Mouse (Mus musculus): ENCODE measurements at regions not wholly inside any gene's neighbourhood (a gene's known extent, or its start where the extent isn't known, plus 50 kb on each side); places are given as distances from the start of the nearest gene placed in this dataset.

DNA sequence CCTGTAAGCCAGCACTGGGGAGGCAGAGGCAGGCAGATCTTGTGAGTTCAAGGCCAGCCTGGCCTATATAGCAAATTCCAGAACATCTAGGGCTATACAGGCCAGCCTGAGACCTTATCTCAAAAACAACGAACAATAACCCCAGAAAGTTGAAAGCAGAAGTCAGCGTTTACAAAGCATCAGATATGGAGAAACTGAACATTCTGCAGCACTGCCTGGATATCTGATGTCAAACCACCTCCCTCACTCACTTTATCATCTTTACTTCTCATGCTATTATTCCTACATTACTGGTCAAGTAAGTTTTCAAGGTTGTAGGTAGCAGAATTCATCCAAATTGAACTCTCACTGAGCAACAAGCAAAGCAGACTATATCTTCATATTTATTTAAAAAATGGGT is 135.0 kb downstream of the Zfp706 start:
- H3K36me3 ChIP-seq, result no peaks in the 10 kb centered on the region
- no peak for ATAC-seq (ENCODE audit: low FRiP score, low read depth)
- WGBS, result 84% methylated on average over 2 of the region's 2 CpGs
- H3K4me1 ChIP-seq, result peaks cover 16% of the 10 kb centered on the region
- H3K4me2 ChIP-seq (replicated peaks), result no peak overlapping the region
- H3K27ac ChIP-seq (replicated peaks), result no peak overlapping the region
- no peaks in the 10 kb centered on the region for H3K9me3 ChIP-seq
- no peaks in the 10 kb centered on the region for H3K27me3 ChIP-seq
- H3K9ac ChIP-seq (replicated peaks), result no peak overlapping the region
- no peak overlapping the region for H3K4me3 ChIP-seq

DNA sequence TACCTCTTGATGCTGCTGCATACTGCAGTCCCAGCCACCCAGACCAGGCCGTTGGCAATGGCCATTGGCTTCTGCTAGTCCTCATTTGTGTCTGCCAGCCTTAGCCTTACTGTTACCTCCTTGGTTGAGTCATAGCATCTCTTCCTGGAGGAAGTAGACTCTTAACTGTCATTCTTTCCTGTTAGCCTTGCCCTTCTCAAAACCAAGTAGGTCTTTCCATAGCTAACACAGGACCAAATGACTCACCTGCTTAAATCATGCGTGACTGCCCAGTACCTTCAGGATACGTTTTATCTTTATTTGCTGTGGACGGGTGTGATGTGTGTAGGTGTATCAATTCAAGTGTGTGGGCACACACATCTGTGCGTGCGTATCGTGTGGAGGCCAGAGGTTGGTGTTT is 136.9 kb downstream of the Zfp706 start:
- WGBS, result 91% methylated on average over 7 of the region's 7 CpGs
- H3K9ac ChIP-seq (replicated peaks), result no peak overlapping the region
- no peak overlapping the region for H3K4me3 ChIP-seq
- H3K4me2 ChIP-seq (replicated peaks), result no peak overlapping the region
- H3K36me3 ChIP-seq, result no peaks in the 10 kb centered on the region
- no peaks in the 10 kb centered on the region for H3K27me3 ChIP-seq
- no peaks in the 10 kb centered on the region for H3K9me3 ChIP-seq
- ATAC-seq (ENCODE audit: low FRiP score, low read depth), result no peak
- peaks cover 16% of the 10 kb centered on the region for H3K4me1 ChIP-seq
- H3K27ac ChIP-seq (replicated peaks), result no peak overlapping the region

DNA sequence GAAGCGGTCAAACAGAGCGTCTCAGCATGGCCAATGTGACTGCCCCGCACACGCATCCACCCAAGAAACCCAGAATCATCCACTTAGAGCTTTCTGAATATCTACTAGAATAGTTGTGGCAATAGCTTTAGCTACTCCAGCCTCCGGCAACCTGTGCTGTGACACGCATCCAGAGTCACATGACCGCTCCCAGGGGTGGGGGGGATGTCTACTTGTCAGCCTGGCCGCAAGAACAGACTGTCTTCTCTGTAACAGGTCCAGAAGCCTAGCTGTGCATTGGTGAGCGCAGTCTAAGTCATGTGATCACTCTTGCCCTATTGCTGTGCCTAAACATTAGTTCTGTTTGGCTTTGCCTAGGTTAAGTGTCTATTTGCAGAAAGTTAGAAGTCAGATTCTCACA is 137.5 kb downstream of the Zfp706 start:
- Histone ChIP-seq H3K9ac (replicated peaks) (no peak overlapping the region), H3K4me3 (no peak overlapping the region), H3K4me2 (replicated peaks) (no peak overlapping the region), H3K27me3 (no peaks in the 10 kb centered on the region), H3K4me1 (peaks cover 16% of the 10 kb centered on the region), H3K27ac (replicated peaks) (no peak overlapping the region), H3K36me3 (no peaks in the 10 kb centered on the region), H3K9me3 (no peaks in the 10 kb centered on the region)
- ATAC-seq (ENCODE audit: low FRiP score, low read depth), result no peak
- 89% methylated on average over 9 of the region's 9 CpGs for WGBS

DNA sequence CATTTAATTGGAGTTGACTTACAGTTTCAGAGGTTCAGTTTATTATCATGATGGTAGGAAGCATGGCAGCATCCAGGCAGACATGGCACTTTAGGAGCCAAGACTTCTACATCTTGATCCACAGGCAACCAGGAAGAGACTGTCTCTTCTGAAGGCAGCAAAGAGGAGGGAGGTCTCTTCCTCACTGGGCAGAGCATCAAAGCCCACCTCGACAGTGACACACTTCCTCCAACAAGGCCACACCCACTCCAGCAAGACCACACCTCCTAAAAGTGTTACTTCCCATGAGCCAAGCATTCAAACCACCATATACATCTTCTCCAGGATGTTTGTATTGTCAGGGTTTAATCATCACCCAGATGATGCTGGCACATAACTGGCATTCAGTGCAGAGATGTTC is 141.5 kb downstream of the Zfp706 start:
- Histone ChIP-seq H3K9ac (replicated peaks) (no peak overlapping the region), H3K27ac (replicated peaks) (no peak overlapping the region), H3K4me3 (no peak overlapping the region), H3K4me2 (replicated peaks) (no peak overlapping the region), H3K27me3 (no peaks in the 10 kb centered on the region), H3K9me3 (peaks cover 7% of the 10 kb centered on the region; the same call in 1 of the 2 replicates), H3K4me1 (no peaks in the 10 kb centered on the region), H3K36me3 (no peaks in the 10 kb centered on the region)
- ATAC-seq (ENCODE audit: low FRiP score, low read depth), result no peak
- 55% methylated on average over 1 of the region's 1 CpGs for WGBS

DNA sequence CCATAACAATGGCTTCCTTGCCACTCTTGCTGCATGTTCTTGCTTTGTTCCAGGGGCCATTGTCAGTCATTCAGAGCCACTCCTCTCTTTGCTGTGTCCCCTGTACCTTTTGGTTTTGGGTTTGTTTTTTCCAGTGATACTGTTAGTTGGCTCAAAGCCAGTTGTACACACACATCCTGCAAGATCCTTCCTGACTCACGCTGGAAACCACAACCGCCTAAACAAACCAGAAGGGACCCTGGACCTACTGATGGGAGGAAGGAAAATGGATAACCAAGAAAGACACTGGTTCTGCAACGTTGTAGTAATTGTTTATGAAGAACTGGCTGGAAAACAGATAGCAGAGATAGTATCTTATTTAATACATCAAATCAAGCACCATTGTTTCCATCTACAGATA is 142.2 kb downstream of the Zfp706 start:
- no peaks in the 10 kb centered on the region for H3K27me3 ChIP-seq
- H3K36me3 ChIP-seq, result no peaks in the 10 kb centered on the region
- no peak overlapping the region for H3K27ac ChIP-seq (replicated peaks)
- no peak overlapping the region for H3K4me2 ChIP-seq (replicated peaks)
- peaks cover 7% of the 10 kb centered on the region; the same call in 1 of the 2 replicates for H3K9me3 ChIP-seq
- no peaks in the 10 kb centered on the region for H3K4me1 ChIP-seq
- ATAC-seq (ENCODE audit: low FRiP score, low read depth), result no peak
- H3K9ac ChIP-seq (replicated peaks), result no peak overlapping the region
- H3K4me3 ChIP-seq, result no peak overlapping the region
- 85% methylated on average over 3 of the region's 3 CpGs for WGBS

DNA sequence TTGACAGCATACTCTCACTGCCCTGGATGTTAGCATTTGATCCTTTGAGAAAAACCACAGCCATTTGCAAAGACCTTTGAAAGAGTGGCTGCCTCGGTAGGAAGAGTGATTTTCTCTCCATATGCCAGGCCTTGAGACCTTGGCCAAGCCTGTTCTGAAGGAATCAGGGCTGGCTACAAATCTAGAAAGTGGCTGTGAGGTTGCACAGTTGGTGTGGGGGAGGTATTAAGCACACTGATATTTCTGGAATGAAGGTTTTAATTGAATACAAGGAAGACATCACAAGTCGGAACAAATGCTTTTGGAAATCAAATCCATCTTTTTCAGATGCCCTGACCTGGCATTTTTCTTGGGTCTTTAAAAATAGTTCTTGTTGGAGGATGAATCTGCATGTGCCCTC is 143.5 kb downstream of the Zfp706 start:
- no peaks in the 10 kb centered on the region for H3K36me3 ChIP-seq
- peaks cover 7% of the 10 kb centered on the region; the same call in 1 of the 2 replicates for H3K9me3 ChIP-seq
- H3K4me2 ChIP-seq (replicated peaks), result no peak overlapping the region
- ATAC-seq (ENCODE audit: low FRiP score, low read depth), result no peak
- no peak overlapping the region for H3K27ac ChIP-seq (replicated peaks)
- H3K4me1 ChIP-seq, result no peaks in the 10 kb centered on the region
- H3K4me3 ChIP-seq, result no peak overlapping the region
- WGBS, result 67% methylated on average over 2 of the region's 2 CpGs
- no peak overlapping the region for H3K9ac ChIP-seq (replicated peaks)
- no peaks in the 10 kb centered on the region for H3K27me3 ChIP-seq

DNA sequence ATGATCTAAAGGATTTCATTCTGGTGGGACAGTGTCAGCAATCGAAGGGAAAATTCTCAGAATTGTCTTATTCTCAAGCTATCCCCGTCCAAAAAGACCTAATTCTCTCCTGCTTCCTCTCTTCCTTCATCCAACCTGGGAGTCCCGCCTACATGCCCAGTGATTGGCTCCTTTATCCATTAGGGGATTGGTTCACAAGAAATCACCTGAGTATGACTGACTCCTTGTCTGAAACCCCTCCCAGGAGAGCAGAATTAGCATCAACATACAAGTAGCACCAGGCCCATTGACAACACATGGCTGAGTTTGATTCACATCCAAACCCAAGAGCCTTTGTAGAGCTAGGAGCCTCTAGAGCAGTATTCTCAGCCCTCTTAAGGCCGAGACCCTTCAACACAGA is 148.9 kb downstream of the Zfp706 start:
- Histone ChIP-seq H3K4me1 (no peaks in the 10 kb centered on the region), H3K27ac (replicated peaks) (no peak overlapping the region), H3K9ac (replicated peaks) (no peak overlapping the region), H3K27me3 (no peaks in the 10 kb centered on the region), H3K36me3 (no peaks in the 10 kb centered on the region), H3K4me3 (no peak overlapping the region), H3K4me2 (replicated peaks) (no peak overlapping the region), H3K9me3 (peaks cover 7% of the 10 kb centered on the region; the same call in 1 of the 2 replicates)
- no peak for ATAC-seq (ENCODE audit: low FRiP score, low read depth)
- WGBS, result 80% methylated on average over 4 of the region's 4 CpGs

DNA sequence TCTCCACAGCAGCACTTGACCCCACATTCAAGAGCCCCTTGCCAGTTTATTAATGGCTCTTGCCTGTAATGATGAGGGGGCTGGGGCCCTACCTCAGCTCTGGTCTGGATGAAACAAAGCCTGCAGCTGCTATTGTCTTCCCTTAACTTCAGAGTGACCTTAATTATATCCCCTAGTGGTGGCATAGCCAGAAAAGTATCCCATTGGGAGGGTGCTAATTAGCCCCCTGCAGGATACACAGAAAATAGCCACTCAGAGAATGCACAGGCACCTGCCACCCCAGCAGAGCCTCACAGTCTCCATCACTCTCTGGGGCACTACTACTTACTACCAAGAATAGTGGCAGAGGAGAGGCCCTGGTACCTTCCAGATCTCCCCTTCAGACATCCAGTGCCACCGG is 150.0 kb downstream of the Zfp706 start:
- Histone ChIP-seq H3K9ac (replicated peaks) (no peak overlapping the region), H3K4me2 (replicated peaks) (no peak overlapping the region), H3K4me3 (no peak overlapping the region), H3K36me3 (no peaks in the 10 kb centered on the region), H3K9me3 (peaks cover 6% of the 10 kb centered on the region; the same call in 1 of the 2 replicates), H3K27ac (replicated peaks) (no peak overlapping the region), H3K4me1 (no peaks in the 10 kb centered on the region), H3K27me3 (no peaks in the 10 kb centered on the region)
- no peak for ATAC-seq (ENCODE audit: low FRiP score, low read depth)
- 100% methylated on average over 1 of the region's 1 CpGs for WGBS

DNA sequence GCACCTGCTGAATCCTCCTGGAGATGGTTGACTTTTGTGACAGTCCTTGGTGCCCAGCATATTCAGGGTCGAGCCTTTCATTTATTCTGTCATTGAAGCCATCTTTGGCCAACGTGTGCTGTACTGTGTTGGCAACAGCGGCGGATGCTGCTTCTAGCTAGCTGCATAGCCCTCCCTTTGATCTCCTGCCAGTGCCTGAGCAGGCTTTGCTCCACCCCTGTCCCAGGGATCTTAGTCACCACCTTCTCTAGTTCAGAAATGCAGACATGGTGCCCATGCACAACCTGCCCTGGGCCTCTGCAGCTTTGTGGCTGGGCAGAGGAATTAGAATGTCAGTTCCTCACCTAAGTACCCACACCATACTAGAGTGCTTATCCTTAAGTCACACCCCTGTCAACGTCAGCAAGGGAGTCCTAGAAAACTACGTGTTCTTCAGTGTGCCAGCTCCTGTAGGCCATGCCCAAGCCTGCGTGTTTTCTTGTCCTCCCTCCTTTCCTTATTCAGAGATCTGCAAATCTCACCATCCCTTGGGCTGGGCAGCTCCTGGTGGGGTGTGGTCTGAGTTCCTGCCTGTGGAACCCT is 151.9 kb downstream of the Zfp706 start:
- no peaks in the 10 kb centered on the region for H3K27me3 ChIP-seq
- no peaks in the 10 kb centered on the region for H3K4me1 ChIP-seq
- H3K4me3 ChIP-seq, result no peak overlapping the region
- no peak overlapping the region for H3K9ac ChIP-seq (replicated peaks)
- WGBS, result 79% methylated on average over 7 of the region's 7 CpGs
- H3K4me2 ChIP-seq (replicated peaks), result no peak overlapping the region
- H3K9me3 ChIP-seq, result no peaks in the 10 kb centered on the region
- no peak overlapping the region for H3K27ac ChIP-seq (replicated peaks)
- no peak for ATAC-seq (ENCODE audit: low FRiP score, low read depth)
- no peaks in the 10 kb centered on the region for H3K36me3 ChIP-seq

DNA sequence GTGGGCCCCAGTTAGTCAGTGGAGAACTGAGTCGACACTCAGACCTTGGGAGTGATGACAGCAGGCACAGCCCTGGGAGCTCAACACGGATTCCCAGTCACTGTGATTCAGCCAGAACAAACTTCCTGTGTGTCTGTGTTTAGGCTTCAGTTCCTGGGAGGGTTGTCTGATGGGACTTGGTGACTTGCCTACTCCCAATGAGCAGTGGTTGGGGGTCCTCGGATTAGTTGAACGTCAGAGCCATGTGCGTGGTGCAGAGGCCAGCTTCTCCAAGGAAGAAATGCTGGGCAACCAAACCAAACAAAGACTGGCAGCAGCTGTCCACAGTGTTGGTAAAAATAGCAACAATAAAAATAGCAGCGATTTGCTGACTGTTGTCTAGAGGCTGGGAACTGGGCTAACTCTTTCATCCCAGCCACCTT is 152.7 kb downstream of the Zfp706 start:
- ATAC-seq (ENCODE audit: low FRiP score, low read depth), result no peak
- no peak overlapping the region for H3K4me2 ChIP-seq (replicated peaks)
- H3K36me3 ChIP-seq, result no peaks in the 10 kb centered on the region
- no peaks in the 10 kb centered on the region for H3K9me3 ChIP-seq
- no peak overlapping the region for H3K9ac ChIP-seq (replicated peaks)
- 68% methylated on average over 6 of the region's 6 CpGs for WGBS
- H3K4me1 ChIP-seq, result no peaks in the 10 kb centered on the region
- no peaks in the 10 kb centered on the region for H3K27me3 ChIP-seq
- no peak overlapping the region for H3K4me3 ChIP-seq
- no peak overlapping the region for H3K27ac ChIP-seq (replicated peaks)

DNA sequence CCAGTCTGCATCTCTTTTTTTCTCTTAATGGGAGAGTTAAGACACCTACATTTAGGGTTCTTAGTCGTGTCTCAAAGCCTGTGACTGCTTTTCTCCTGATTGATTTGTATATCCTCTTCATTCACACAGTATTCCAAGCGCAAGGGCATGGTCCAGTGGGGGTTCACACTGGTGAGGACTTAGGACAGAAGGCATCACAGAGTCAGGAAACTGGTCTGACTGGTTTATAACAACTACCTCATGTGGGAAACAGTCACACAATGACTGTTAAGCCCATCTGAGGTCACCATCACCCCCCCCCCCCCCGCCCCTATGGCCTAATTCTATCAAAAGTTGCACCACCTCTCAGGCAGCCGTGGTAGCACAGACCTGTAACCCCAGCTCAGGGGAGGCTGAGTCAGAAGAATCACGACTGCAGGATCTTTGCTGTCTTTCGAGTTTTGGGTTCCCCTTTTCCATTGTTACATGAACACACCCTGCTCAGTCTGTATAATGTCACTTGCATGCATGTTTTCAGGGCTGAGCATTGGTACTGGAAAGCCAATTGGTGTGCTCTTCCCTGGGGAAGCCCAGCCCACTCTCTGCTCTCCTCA is 155.2 kb downstream of the Zfp706 start:
- Histone ChIP-seq H3K9me3 (no peaks in the 10 kb centered on the region), H3K4me3 (no peak overlapping the region), H3K9ac (replicated peaks) (no peak overlapping the region), H3K27ac (replicated peaks) (no peak overlapping the region), H3K4me2 (replicated peaks) (no peak overlapping the region), H3K36me3 (no peaks in the 10 kb centered on the region), H3K27me3 (no peaks in the 10 kb centered on the region), H3K4me1 (no peaks in the 10 kb centered on the region)
- WGBS, result 60% methylated on average over 6 of the region's 6 CpGs
- ATAC-seq (ENCODE audit: low FRiP score, low read depth), result no peak

DNA sequence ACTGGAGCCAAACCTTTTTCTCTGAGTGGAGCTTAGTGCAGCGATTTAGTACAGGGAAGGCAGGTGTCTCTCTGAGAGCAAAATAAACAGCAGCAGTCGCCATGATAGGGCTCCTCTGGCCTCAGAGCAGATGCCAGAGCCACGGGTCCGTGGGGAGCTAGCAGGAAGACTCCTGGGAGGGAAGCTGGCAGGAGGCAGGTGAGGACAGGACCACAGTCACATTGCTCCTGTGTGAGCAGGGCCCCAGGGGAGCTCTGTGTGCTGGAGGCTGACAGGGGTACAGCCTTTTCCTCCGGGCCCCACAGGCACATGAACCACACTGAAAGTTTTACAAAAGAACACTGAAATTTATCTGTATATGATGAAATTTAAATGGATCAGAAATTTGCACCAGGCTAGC is 159.3 kb downstream of the Zfp706 start:
- Histone ChIP-seq H3K9me3 (no peaks in the 10 kb centered on the region), H3K4me3 (no peak overlapping the region), H3K4me1 (no peaks in the 10 kb centered on the region), H3K27ac (replicated peaks) (no peak overlapping the region), H3K36me3 (no peaks in the 10 kb centered on the region), H3K4me2 (replicated peaks) (no peak overlapping the region), H3K9ac (replicated peaks) (no peak overlapping the region), H3K27me3 (no peaks in the 10 kb centered on the region)
- ATAC-seq (ENCODE audit: low FRiP score, low read depth), result no peak
- WGBS, result 57% methylated on average over 5 of the region's 5 CpGs

DNA sequence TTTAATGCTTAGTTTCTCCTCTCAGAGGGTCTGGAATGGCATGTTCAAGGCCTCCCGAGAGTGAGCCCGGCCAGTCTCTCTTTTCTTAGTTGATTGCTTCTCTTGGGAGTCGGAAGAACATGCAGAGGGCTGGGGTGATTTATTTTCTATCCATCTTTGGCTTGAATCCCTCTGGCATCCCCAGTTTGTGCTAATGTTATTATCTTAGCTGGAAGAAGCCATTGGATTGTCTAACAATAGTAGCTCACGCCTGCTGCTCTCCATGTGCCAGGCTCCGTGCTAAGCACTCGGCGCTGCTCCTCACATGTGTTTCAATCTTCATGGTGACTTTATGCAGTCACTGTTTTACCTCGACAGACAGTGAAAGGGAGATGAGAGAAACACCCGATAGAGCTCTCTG is 160.8 kb downstream of the Zfp706 start:
- 77% methylated on average over 9 of the region's 9 CpGs for WGBS
- Histone ChIP-seq H3K36me3 (no peaks in the 10 kb centered on the region), H3K9me3 (no peaks in the 10 kb centered on the region), H3K27me3 (no peaks in the 10 kb centered on the region), H3K4me2 (replicated peaks) (no peak overlapping the region), H3K4me1 (no peaks in the 10 kb centered on the region), H3K9ac (replicated peaks) (no peak overlapping the region), H3K27ac (replicated peaks) (no peak overlapping the region), H3K4me3 (no peak overlapping the region)
- no peak for ATAC-seq (ENCODE audit: low FRiP score, low read depth)

Measured in midbrain, embryonic 12.5 days (tissue).